Mouse (Mus musculus) midbrain, embryonic 14.5 days (tissue): ENCODE data around the gene Gpr26. TPM values are rescaled to one million over a fixed set of nuclear protein-coding genes. Genes with fewer than 3 reads are reported as not detected.

Experiments
- ATAC-seq: fragments of 200-750 bp; cut with Nextera tagmentation; 2 replicates; pipeline ENCODE4 v1.8.0; 2017; ENCODE audit warnings: moderate number of reproducible peaks, moderate library complexity; ENCODE audit not compliant: low FRiP score, low TSS enrichment
- DNase-seq: peaks from one replicate; pipeline ENCODE4 v3.0.0-alpha.2; 2015
- H3K27ac ChIP-seq: fragments of 300-500 bp; sonication (generic); replicated peaks from 2 replicates; pipeline ENCODE4 v1.5.1; 2014; ENCODE audit warnings: mild to moderate bottlenecking, low read depth, low read length, moderate library complexity
- H3K27me3 ChIP-seq: fragments of 300-500 bp; sonication (generic); 2 replicates; pipeline ENCODE4 v1.6.1; 2014; ENCODE audit warnings: low read length, control low read depth, mixed read lengths; ENCODE audit not compliant: control insufficient read depth, insufficient read depth
- H3K36me3 ChIP-seq: fragments of 300-500 bp; sonication (generic); 2 replicates; pipeline ENCODE4 v1.6.1; 2014; ENCODE audit warnings: low read length, control low read depth; ENCODE audit not compliant: control insufficient read depth, insufficient read depth
- H3K4me1 ChIP-seq: fragments of 300-500 bp; sonication (generic); 2 replicates; pipeline ENCODE4 v1.6.1; 2014; ENCODE audit warnings: mild to moderate bottlenecking, antibody characterized with exemption, low read length, control low read depth; ENCODE audit not compliant: control insufficient read depth, insufficient read depth
- H3K4me2 ChIP-seq: fragments of 300-500 bp; sonication (generic); 2 replicates; pipeline ENCODE4 v1.6.1; 2014; ENCODE audit warnings: mild to moderate bottlenecking, low read length, moderate library complexity
- H3K4me3 ChIP-seq: fragments of 300-500 bp; sonication (generic); replicated peaks from 2 replicates; pipeline ENCODE4 v1.5.1; 2014; ENCODE audit warnings: low read depth, low read length
- H3K9ac ChIP-seq: fragments of 300-500 bp; sonication (generic); replicated peaks from 2 replicates; pipeline ENCODE4 v1.6.1; 2014; ENCODE audit warnings: mild to moderate bottlenecking, low read length, moderate library complexity
- H3K9me3 ChIP-seq: fragments of 300-500 bp; sonication (generic); 2 replicates; pipeline ENCODE4 v1.6.1; 2016; ENCODE audit warnings: low read length, control low read depth, mixed read lengths; ENCODE audit not compliant: control insufficient read depth
- WGBS: fragments of 180-500 bp; shearing (Covaris S2); extraction: QIAGEN DNeasy Blood & Tissue Kit; methylation state at CpG from one replicate; pipeline ENCODE4 v1.1.7; 2014; 5-methylcytosine and 5-hydroxymethylcytosine counted together
- polyA plus RNA-seq: library from polyadenylated mRNA; unstranded; fragments of >200 nt; fragmentation: Nextera tagmentation; extraction: Ambion mirVana; gene quantifications from 2 replicates; pipeline ENCODE4 v1.2.1, GENCODE M21; 2014

Gpr26 gene
- polyA plus RNA-seq, 1 experiment from 2014 or later, result 2.6 TPM

- ATAC-seq (no peak; the same call in 1 of the 2 replicates), DNase-seq (peak; percentile 81)
- WGBS, result 16% methylated on average over 1 of the region's 1 CpGs
- H3K4me1 ChIP-seq, result peaks cover 12% of the 10 kb centered on the region
- H3K27ac ChIP-seq, result 0 out of 2 replicates have a peak overlapping the region, but pooled peaks have one; percentile 32
- H3K4me3 ChIP-seq, result no peak overlapping the region
- no peak overlapping the region for H3K9ac ChIP-seq
- no peaks in the 10 kb centered on the region for H3K36me3 ChIP-seq
- no peak overlapping the region for H3K4me2 ChIP-seq
- H3K27me3 ChIP-seq, result no peaks in the 10 kb centered on the region
- no peaks in the 10 kb centered on the region for H3K9me3 ChIP-seq
Measured at GRCm38 (mm10) chr7:132012969-132013679, 46.9 kb downstream of the Gpr26 start.

GRCm38 (mm10) chr7:132013970-132014369, 47.7 kb downstream of the Gpr26 start:
- Histone ChIP-seq H3K9ac (no peak overlapping the region), H3K9me3 (no peaks in the 10 kb centered on the region), H3K4me2 (no peak overlapping the region), H3K36me3 (no peaks in the 10 kb centered on the region), H3K27me3 (no peaks in the 10 kb centered on the region), H3K4me1 (peaks cover 12% of the 10 kb centered on the region), H3K27ac (no peak overlapping the region), H3K4me3 (no peak overlapping the region)
- ATAC-seq, result no peak
- DNase-seq, result no peak
- WGBS, result 87% methylated on average over 5 of the region's 5 CpGs

- WGBS, result 24% methylated on average over 3 of the region's 3 CpGs
- DNase-seq (no peak), ATAC-seq (no peak)
- H3K27ac ChIP-seq, result no peak overlapping the region
- H3K9ac ChIP-seq, result no peak overlapping the region
- no peaks in the 10 kb centered on the region for H3K27me3 ChIP-seq
- H3K4me1 ChIP-seq, result peaks cover 12% of the 10 kb centered on the region
- H3K4me3 ChIP-seq, result no peak overlapping the region
- no peaks in the 10 kb centered on the region for H3K36me3 ChIP-seq
- H3K9me3 ChIP-seq, result no peaks in the 10 kb centered on the region
- no peak overlapping the region for H3K4me2 ChIP-seq
Measured at GRCm38 (mm10) chr7:132015193-132015592, 48.9 kb downstream of the Gpr26 start.

GRCm38 (mm10) chr7:132015933-132016332, 49.7 kb downstream of the Gpr26 start:
- Histone ChIP-seq H3K27me3 (no peaks in the 10 kb centered on the region), H3K36me3 (no peaks in the 10 kb centered on the region), H3K9me3 (no peaks in the 10 kb centered on the region), H3K4me3 (no peak overlapping the region), H3K4me2 (no peak overlapping the region), H3K9ac (no peak overlapping the region), H3K27ac (no peak overlapping the region), H3K4me1 (peaks cover 12% of the 10 kb centered on the region)
- no peak for ATAC-seq
- DNase-seq, result no peak
- 76% methylated on average over 3 of the region's 3 CpGs for WGBS

GRCm38 (mm10) chr7:132025591-132025990, 59.3 kb downstream of the Gpr26 start:
- H3K4me1 ChIP-seq, result no peaks in the 10 kb centered on the region
- H3K27ac ChIP-seq, result no peak overlapping the region
- no peak for DNase-seq
- H3K9me3 ChIP-seq, result no peaks in the 10 kb centered on the region
- no peak overlapping the region for H3K4me2 ChIP-seq
- ATAC-seq, result no peak
- H3K4me3 ChIP-seq, result no peak overlapping the region
- H3K36me3 ChIP-seq, result no peaks in the 10 kb centered on the region
- no peak overlapping the region for H3K9ac ChIP-seq
- WGBS, result 74% methylated on average over 6 of the region's 6 CpGs
- no peaks in the 10 kb centered on the region for H3K27me3 ChIP-seq

- Histone ChIP-seq H3K4me1 (no peaks in the 10 kb centered on the region), H3K4me2 (no peak overlapping the region), H3K9ac (no peak overlapping the region), H3K27me3 (no peaks in the 10 kb centered on the region), H3K9me3 (no peaks in the 10 kb centered on the region), H3K4me3 (no peak overlapping the region), H3K27ac (no peak overlapping the region), H3K36me3 (no peaks in the 10 kb centered on the region)
- no peak for DNase-seq
- no peak for ATAC-seq
- 81% methylated on average over 6 of the region's 6 CpGs for WGBS
Measured at GRCm38 (mm10) chr7:132026671-132027070, 60.4 kb downstream of the Gpr26 start.

GRCm38 (mm10) chr7:132031940-132032531, 65.8 kb downstream of the Gpr26 start:
- Histone ChIP-seq H3K27ac (no peak overlapping the region), H3K4me3 (no peak overlapping the region), H3K36me3 (no peaks in the 10 kb centered on the region), H3K9ac (no peak overlapping the region), H3K4me1 (no peaks in the 10 kb centered on the region), H3K9me3 (no peaks in the 10 kb centered on the region), H3K27me3 (no peaks in the 10 kb centered on the region), H3K4me2 (no peak overlapping the region)
- DNase-seq, result no peak
- ATAC-seq, result no peak
- WGBS, result 63% methylated on average over 6 of the region's 6 CpGs
